Mouse (Mus musculus): ENCODE measurements around the gene Leap2. TPM values are rescaled to one million over a fixed set of nuclear protein-coding genes. Genes with fewer than 3 reads are reported as not detected.
A peak's percentile ranks its signal among the peaks of the same experiment; 100 is the strongest.

The Leap2 gene
- polyA plus RNA-seq, 1 experiment: not detected

DNA sequence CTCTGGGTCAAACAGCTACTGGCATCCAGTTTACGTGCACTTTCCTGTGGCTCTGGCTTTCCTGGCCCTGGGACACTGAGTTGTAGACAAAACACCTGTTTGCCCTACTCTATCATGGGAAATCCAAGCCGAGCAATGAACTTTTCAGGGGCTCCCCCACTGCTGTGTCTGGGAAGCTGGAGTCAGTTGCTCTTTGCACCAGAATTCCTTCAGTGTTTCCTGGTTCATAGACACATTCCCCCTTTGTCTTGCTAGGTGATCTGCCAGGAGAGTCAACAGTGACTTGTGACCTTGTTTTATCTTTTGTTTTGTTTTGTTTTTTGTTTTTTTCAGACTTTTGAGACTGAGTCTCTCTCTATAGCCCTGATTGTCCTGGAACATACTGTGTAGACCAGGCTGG, 28.4 kb upstream of the Leap2 start:
- no peaks in the 10 kb centered on the region for H3K27me3 ChIP-seq (ENCODE audit: control insufficient read depth, insufficient read depth, low read length)
- no peaks in the 10 kb centered on the region for H3K4me1 ChIP-seq (ENCODE audit: control insufficient read depth, insufficient read depth, low read length)
- H3K4me3 ChIP-seq (ENCODE audit: control insufficient read depth, low read depth, low read length): no peak overlapping the region
- H3K36me3 ChIP-seq (ENCODE audit: control insufficient read depth, insufficient read depth, low read length): no peaks in the 10 kb centered on the region
- no peak overlapping the region for H3K27ac ChIP-seq (ENCODE audit: control insufficient read depth, insufficient read depth, low read depth, low read length)
- no peak for TF ChIP-seq POLR2A (IDR thresholded peaks at IDR 0.05; ENCODE audit: control insufficient read depth, low read depth, low read length)
- no peak for TF ChIP-seq CTCF (IDR thresholded peaks at IDR 0.05; ENCODE audit: control insufficient read depth, insufficient read depth, insufficient replicate concordance, low read depth, low read length)

- no peak for TF ChIP-seq POLR2A (IDR thresholded peaks at IDR 0.05; ENCODE audit: control insufficient read depth, low read depth, low read length)
- no peak for TF ChIP-seq CTCF (IDR thresholded peaks at IDR 0.05; ENCODE audit: control insufficient read depth, insufficient read depth, insufficient replicate concordance, low read depth, low read length)
- Histone ChIP-seq H3K4me1 (ENCODE audit: control insufficient read depth, insufficient read depth, low read length) (no peaks in the 10 kb centered on the region), H3K4me3 (ENCODE audit: control insufficient read depth, low read depth, low read length) (no peak overlapping the region), H3K36me3 (ENCODE audit: control insufficient read depth, insufficient read depth, low read length) (no peaks in the 10 kb centered on the region), H3K27me3 (ENCODE audit: control insufficient read depth, insufficient read depth, low read length) (no peaks in the 10 kb centered on the region), H3K27ac (ENCODE audit: control insufficient read depth, insufficient read depth, low read depth, low read length) (no peak overlapping the region)
Observed at GRCm38 (mm10) chr11:53450070-53450705, 27.2 kb upstream of the Leap2 start.

- no peak for TF ChIP-seq CTCF (IDR thresholded peaks at IDR 0.05; ENCODE audit: control insufficient read depth, insufficient read depth, insufficient replicate concordance, low read depth, low read length)
- no peak for TF ChIP-seq POLR2A (IDR thresholded peaks at IDR 0.05; ENCODE audit: control insufficient read depth, low read depth, low read length)
- H3K4me3 ChIP-seq (ENCODE audit: control insufficient read depth, low read depth, low read length): no peak overlapping the region
- no peaks in the 10 kb centered on the region for H3K27me3 ChIP-seq (ENCODE audit: control insufficient read depth, insufficient read depth, low read length)
- no peak overlapping the region for H3K27ac ChIP-seq (ENCODE audit: control insufficient read depth, insufficient read depth, low read depth, low read length)
- no peaks in the 10 kb centered on the region for H3K36me3 ChIP-seq (ENCODE audit: control insufficient read depth, insufficient read depth, low read length)
- H3K4me1 ChIP-seq (ENCODE audit: control insufficient read depth, insufficient read depth, low read length): no peaks in the 10 kb centered on the region
Observed at GRCm38 (mm10) chr11:53448529-53448928, 25.6 kb upstream of the Leap2 start.

DNA sequence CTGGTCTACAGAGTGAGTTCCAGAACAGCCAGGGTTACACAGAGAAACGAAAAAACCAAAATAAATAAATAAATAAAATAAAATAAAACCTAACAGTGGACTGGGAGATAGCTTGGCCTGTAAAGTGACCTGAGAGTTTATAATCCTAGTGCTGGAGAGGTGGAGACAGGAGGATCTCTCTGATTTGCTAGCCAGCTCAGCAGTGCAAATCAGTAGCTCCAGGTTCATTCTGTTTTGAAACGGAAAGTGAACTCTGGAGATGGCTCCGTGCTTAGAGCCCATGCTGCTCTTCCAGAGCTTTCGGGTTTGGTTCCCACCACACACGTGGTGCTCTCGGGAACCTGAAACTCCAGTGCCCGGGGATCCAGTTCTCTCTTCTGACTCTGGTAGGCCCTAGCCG, 25.0 kb upstream of the Leap2 start:
- Histone ChIP-seq H3K27me3 (ENCODE audit: control insufficient read depth, insufficient read depth, low read length) (no peaks in the 10 kb centered on the region), H3K36me3 (ENCODE audit: control insufficient read depth, insufficient read depth, low read length) (no peaks in the 10 kb centered on the region), H3K4me3 (ENCODE audit: control insufficient read depth, low read depth, low read length) (no peak overlapping the region), H3K27ac (ENCODE audit: control insufficient read depth, insufficient read depth, low read depth, low read length) (no peak overlapping the region), H3K4me1 (ENCODE audit: control insufficient read depth, insufficient read depth, low read length) (no peaks in the 10 kb centered on the region)
- no peak for TF ChIP-seq POLR2A (IDR thresholded peaks at IDR 0.05; ENCODE audit: control insufficient read depth, low read depth, low read length)
- TF ChIP-seq CTCF (IDR thresholded peaks at IDR 0.05; ENCODE audit: control insufficient read depth, insufficient read depth, insufficient replicate concordance, low read depth, low read length): no peak

- Histone ChIP-seq H3K27ac (ENCODE audit: control insufficient read depth, insufficient read depth, low read depth, low read length) (peak overlapping the region; percentile 39; the same call in 1 of the 2 replicates), H3K27me3 (ENCODE audit: control insufficient read depth, insufficient read depth, low read length) (no peaks in the 10 kb centered on the region), H3K4me1 (ENCODE audit: control insufficient read depth, insufficient read depth, low read length) (no peaks in the 10 kb centered on the region), H3K36me3 (ENCODE audit: control insufficient read depth, insufficient read depth, low read length) (no peaks in the 10 kb centered on the region), H3K4me3 (ENCODE audit: control insufficient read depth, low read depth, low read length) (no peak overlapping the region)
- TF ChIP-seq POLR2A (IDR thresholded peaks at IDR 0.05; ENCODE audit: control insufficient read depth, low read depth, low read length): no peak
- no peak for TF ChIP-seq CTCF (IDR thresholded peaks at IDR 0.05; ENCODE audit: control insufficient read depth, insufficient read depth, insufficient replicate concordance, low read depth, low read length)
Observed at GRCm38 (mm10) chr11:53446183-53446582, 23.2 kb upstream of the Leap2 start.

DNA sequence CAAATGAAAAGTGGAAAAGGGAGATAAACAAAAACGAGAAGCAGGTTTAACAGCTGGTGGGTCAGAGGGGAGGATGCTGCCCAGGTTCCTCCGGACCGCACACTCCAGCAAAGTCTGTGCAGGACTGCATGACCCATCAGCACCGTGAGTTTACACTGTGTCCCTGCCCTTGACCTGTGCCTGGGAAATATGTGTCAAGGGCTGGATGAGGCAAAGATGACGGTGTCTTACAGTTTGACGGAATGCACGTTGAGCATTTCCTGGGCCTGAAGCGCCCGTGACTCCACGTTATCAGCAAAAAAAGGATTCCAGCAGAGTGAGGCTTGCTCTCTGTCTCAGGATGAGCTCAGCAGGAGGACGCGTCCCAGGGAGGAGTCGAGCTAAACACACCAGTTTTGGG, 22.6 kb upstream of the Leap2 start:
- H3K36me3 ChIP-seq (ENCODE audit: control insufficient read depth, insufficient read depth, low read length): no peaks in the 10 kb centered on the region
- no peak for TF ChIP-seq POLR2A (IDR thresholded peaks at IDR 0.05; ENCODE audit: control insufficient read depth, low read depth, low read length)
- TF ChIP-seq CTCF (IDR thresholded peaks at IDR 0.05; ENCODE audit: control insufficient read depth, insufficient read depth, insufficient replicate concordance, low read depth, low read length): no peak
- no peaks in the 10 kb centered on the region for H3K27me3 ChIP-seq (ENCODE audit: control insufficient read depth, insufficient read depth, low read length)
- H3K4me1 ChIP-seq (ENCODE audit: control insufficient read depth, insufficient read depth, low read length): no peaks in the 10 kb centered on the region
- H3K27ac ChIP-seq (ENCODE audit: control insufficient read depth, insufficient read depth, low read depth, low read length): no peak overlapping the region; the same call in 1 of the 2 replicates
- no peak overlapping the region for H3K4me3 ChIP-seq (ENCODE audit: control insufficient read depth, low read depth, low read length)

- Histone ChIP-seq H3K36me3 (ENCODE audit: control insufficient read depth, insufficient read depth, low read length) (no peaks in the 10 kb centered on the region), H3K4me1 (ENCODE audit: control insufficient read depth, insufficient read depth, low read length) (no peaks in the 10 kb centered on the region), H3K4me3 (ENCODE audit: control insufficient read depth, low read depth, low read length) (no peak overlapping the region), H3K27ac (ENCODE audit: control insufficient read depth, insufficient read depth, low read depth, low read length) (no peak overlapping the region), H3K27me3 (ENCODE audit: control insufficient read depth, insufficient read depth, low read length) (no peaks in the 10 kb centered on the region)
- peak; percentile 17; the same call in 1 of the 2 replicates for TF ChIP-seq CTCF (IDR thresholded peaks at IDR 0.05; ENCODE audit: control insufficient read depth, insufficient read depth, insufficient replicate concordance, low read depth, low read length)
- no peak for TF ChIP-seq POLR2A (IDR thresholded peaks at IDR 0.05; ENCODE audit: control insufficient read depth, low read depth, low read length)
Observed at GRCm38 (mm10) chr11:53443861-53444260, 20.9 kb upstream of the Leap2 start.

Data from testis, adult 2 months (tissue).